Mouse (Mus musculus): ENCODE measurements around the gene Igf2bp3.

Igf2bp3 gene

GRCm38 (mm10) chr6:49227184-49227735 is 12.5 kb upstream of the Igf2bp3 start:
- CTCF ChIA-PET, result interaction anchor here in 1 of 4 experiments (0.6 to 1.0 kb wide), 3 partner anchors 9 to 144 kb away, joined by 3 read pairs; no protein-coding TSS in a partner anchor
- POLR2A ChIA-PET, result interaction anchor here in 2 of 4 experiments (0.7 to 4.2 kb wide), 8 partner anchors 9 to 37 kb away, joined by 3 to 37 read pairs (median 4); partner anchors contain the start of gene Tra2a (in 1 of the 2)

- ChIA-PET POLR2A (interaction anchor here in 3 of 4 experiments (0.5 to 1.8 kb wide), 6 partner anchors 8 to 157 kb away, joined by 3 to 5 read pairs (median 3); partner anchors contain the start of gene Fam221a (in 1 of the 3)), CTCF (interaction anchor here in 1 of 4 experiments (1.0 kb wide), 1 partner anchor 30 kb away, joined by 3 read pairs; no protein-coding TSS in a partner anchor)
These were observed 11.0 kb upstream of the Igf2bp3 start for GRCm38 (mm10) chr6:49225728-49226123.

GRCm38 (mm10) chr6:49224923-49225727 is 10.4 kb upstream of the Igf2bp3 start:
- ChIA-PET CTCF (interaction anchor here in 2 of 4 experiments (1.1 to 1.3 kb wide), 3 partner anchors 9 to 217 kb away, joined by 3 to 8 read pairs (median 4); no protein-coding TSS in a partner anchor), POLR2A (interaction anchor here in 3 of 4 experiments (0.5 to 2.0 kb wide), 9 partner anchors 15 to 151 kb away, joined by 3 to 8 read pairs (median 4); partner anchors contain the start of genes Fam221a (in 2 of the 3) and Malsu1 (in 1 of the 3))

- CTCF ChIA-PET, result interaction anchor here in 1 of 4 experiments (1.4 kb wide), 1 partner anchor 11 kb away, joined by 3 read pairs; no protein-coding TSS in a partner anchor
- POLR2A ChIA-PET, result interaction anchor here in 2 of 4 experiments (0.7 to 5.9 kb wide), 8 partner anchors 8 to 146 kb away, joined by 3 to 39 read pairs (median 3); partner anchors contain the start of gene Fam221a (in 1 of the 2)
These were observed 7.1 kb upstream of the Igf2bp3 start for GRCm38 (mm10) chr6:49221906-49222305.

DNA sequence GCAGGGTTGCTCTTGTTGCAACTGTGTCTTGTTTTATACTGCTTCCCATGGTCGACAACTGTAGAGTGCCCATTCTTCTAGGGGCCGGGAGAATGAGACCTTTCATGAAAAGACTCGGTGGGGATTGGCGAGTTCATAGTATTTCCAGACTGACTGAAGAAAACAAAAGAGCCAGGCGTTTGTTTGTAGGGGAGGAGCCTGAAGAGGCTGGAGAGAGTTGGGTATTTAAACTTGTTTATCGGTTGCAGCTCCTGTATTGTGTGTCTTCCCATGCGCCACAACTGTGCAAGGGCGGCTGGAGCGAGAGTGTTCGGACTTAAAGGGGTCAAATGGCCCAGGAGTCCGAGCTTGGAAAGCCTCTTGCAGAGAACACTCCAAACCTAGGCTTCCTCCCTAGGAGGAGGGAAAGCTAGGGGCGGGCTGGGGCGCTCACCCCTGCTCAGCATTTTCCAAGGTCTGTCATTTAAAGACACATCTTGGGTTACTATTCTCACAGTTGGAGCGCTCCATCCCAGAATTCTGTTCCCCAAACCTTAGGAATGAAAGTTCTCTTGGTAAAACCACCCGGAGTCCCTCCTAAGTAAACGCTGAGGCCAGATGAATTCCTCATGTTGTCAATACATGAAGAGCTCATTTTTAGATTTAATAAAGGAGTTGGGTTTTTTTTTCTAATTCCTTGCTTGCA is 5.3 kb upstream of the Igf2bp3 start:
- CTCF ChIA-PET, result interaction anchor here in 3 of 4 experiments (0.6 to 1.4 kb wide), 7 partner anchors 9 to 171 kb away, joined by 3 to 5 read pairs (median 4); partner anchors contain the start of gene Ccdc126 (in 1 of the 3)
- POLR2A ChIA-PET, result interaction anchor here (0.5 to 5.9 kb wide), 42 partner anchors 8 to 1279 kb away, joined by 3 to 134 read pairs (median 5); partner anchors contain the start of genes Tra2a (in 3 of the 4), Fam221a (in 2 of the 4), Ccdc126 (in 1 of the 4) and Gimap4 (in 1 of the 4)

GRCm38 (mm10) chr6:49219001-49219560 is 4.3 kb upstream of the Igf2bp3 start:
- CTCF ChIA-PET, result interaction anchor here in 3 of 4 experiments (0.7 to 1.9 kb wide), 5 partner anchors 9 to 84 kb away, joined by 4 to 8 read pairs (median 5); no protein-coding TSS in a partner anchor
- POLR2A ChIA-PET, result interaction anchor here (0.7 to 5.9 kb wide), 59 partner anchors 9 to 1968 kb away, joined by 3 to 134 read pairs (median 7); partner anchors contain the start of genes Tra2a (in 3 of the 4), Fam221a (in 2 of the 4), Malsu1 (in 2 of the 4) and Ccdc126 (in 1 of the 4)

- CTCF ChIA-PET, result interaction anchor here (0.6 to 1.9 kb wide), 10 partner anchors 9 to 358 kb away, joined by 3 to 13 read pairs (median 4); no protein-coding TSS in a partner anchor
- POLR2A ChIA-PET, result interaction anchor here (0.5 to 5.9 kb wide), 111 partner anchors 8 to 1967 kb away, joined by 3 to 134 read pairs (median 4); partner anchors contain the start of genes Fam221a (in 3 of the 4), Malsu1 (in 3 of the 4), Tra2a (in 3 of the 4) and Ccdc126 (in 2 of the 4)
These were observed 3.6 kb upstream of the Igf2bp3 start for GRCm38 (mm10) chr6:49218275-49218802.

GRCm38 (mm10) chr6:49217581-49218274 is 3.0 kb upstream of the Igf2bp3 start:
- ChIA-PET CTCF (interaction anchor here (0.6 to 1.9 kb wide), 10 partner anchors 10 to 358 kb away, joined by 3 to 13 read pairs (median 4); no protein-coding TSS in a partner anchor), POLR2A (interaction anchor here (0.5 to 5.9 kb wide), 113 partner anchors 8 to 1404 kb away, joined by 3 to 134 read pairs (median 4); partner anchors contain the start of genes Fam221a (in 3 of the 4), Malsu1 (in 3 of the 4), Tra2a (in 3 of the 4) and Ccdc126 (in 2 of the 4))

GRCm38 (mm10) chr6:49216811-49217542 is 2.2 kb upstream of the Igf2bp3 start:
- ChIA-PET POLR2A (interaction anchor here in 3 of 4 experiments (0.6 to 5.9 kb wide), 51 partner anchors 7 to 1403 kb away, joined by 3 to 134 read pairs (median 6); partner anchors contain the start of genes Tra2a (in 3 of the 3), Malsu1 (in 2 of the 3), Ccdc126 (in 1 of the 3) and Fam221a (in 1 of the 3)), CTCF (interaction anchor here in 1 of 4 experiments (1.2 kb wide), 1 partner anchor 31 kb away, joined by 3 read pairs; no protein-coding TSS in a partner anchor)

GRCm38 (mm10) chr6:49215748-49216585 is 1.2 kb upstream of the Igf2bp3 start:
- CTCF ChIA-PET, result no interaction called here
- POLR2A ChIA-PET, result interaction anchor here in 2 of 4 experiments (1.0 to 5.6 kb wide), 17 partner anchors 9 to 194 kb away, joined by 3 to 134 read pairs (median 11); partner anchors contain the start of genes Tra2a (in 2 of the 2) and Malsu1 (in 1 of the 2)

GRCm38 (mm10) chr6:49214086-49214927 is 450 bp downstream of the Igf2bp3 start:
- POLR2A ChIA-PET, result interaction anchor here (0.7 to 2.7 kb wide), 14 partner anchors 8 to 870 kb away, joined by 3 to 13 read pairs (median 4); partner anchors contain the start of genes Fam221a (in 1 of the 4) and Tra2a (in 1 of the 4)
- CTCF ChIA-PET, result interaction anchor here in 2 of 4 experiments (0.5 to 0.7 kb wide), 2 partner anchors 30 to 370 kb away, joined by 4 to 14 read pairs; no protein-coding TSS in a partner anchor

DNA sequence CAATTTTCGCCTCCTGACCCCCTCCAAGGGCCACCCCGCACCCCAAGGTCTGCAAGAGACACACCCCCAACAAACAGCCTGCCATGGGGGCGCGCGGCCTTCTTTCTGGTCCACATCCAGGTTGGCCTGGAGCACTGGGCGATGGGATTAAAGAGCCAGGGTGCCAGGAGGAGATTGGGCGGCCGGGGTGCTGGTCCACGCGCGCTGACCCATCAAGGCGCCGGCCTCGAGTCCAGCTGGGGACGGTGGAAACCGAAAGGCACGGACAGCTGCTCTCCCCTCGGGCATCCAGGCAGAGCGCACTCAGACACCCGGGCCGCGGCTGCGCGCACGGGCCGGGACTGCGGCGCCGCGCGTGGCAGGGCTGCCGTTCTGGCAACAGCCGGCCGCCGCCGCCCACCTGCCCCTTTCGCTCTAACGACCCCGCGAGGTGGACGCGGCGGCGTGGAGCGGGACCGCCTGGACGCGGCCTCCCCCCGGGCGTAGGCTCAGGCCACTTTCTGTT is 1.1 kb downstream of the Igf2bp3 start:
- ChIA-PET POLR2A (interaction anchor here in 2 of 4 experiments (0.6 to 6.0 kb wide), 29 partner anchors 9 to 191 kb away, joined by 3 to 40 read pairs (median 4); partner anchors contain the start of genes Fam221a (in 2 of the 2) and Tra2a (in 1 of the 2)), CTCF (interaction anchor here in 1 of 4 experiments (0.5 kb wide), 1 partner anchor 56 kb away, joined by 9 read pairs; no protein-coding TSS in a partner anchor)

Measured in embryonic stem cell, embryonic (primary cell).